Mouse (Mus musculus): ENCODE data around the gene Olfr1161. TPM values are rescaled to one million over a fixed set of nuclear protein-coding genes. Genes with fewer than 3 reads are reported as not detected.
"Not testable (repeated sequence)": the region's sequence is repeated elsewhere in the genome, so short reads cannot be mapped to it uniquely, and the experiment has no call there.

The Olfr1161 gene
- polyA plus RNA-seq (2016; fragmentation: Nextera tagmentation; extraction: Ambion mirVana): not detected in 2 replicates

GRCm38 (mm10) chr2:88022474-88022873 is at the start of gene Olfr1161:
Gene Olfr1161 (plus strand): TSS chr2:88022774.
- H3K4me3 ChIP-seq; H3K27me3 ChIP-seq (ENCODE audit: low read depth, poor library complexity, severe bottlenecking); H3K27ac ChIP-seq; H3K36me3 ChIP-seq; H3K9me3 ChIP-seq (replicated peaks); DNase-seq (ENCODE audit: low spot score); H3K4me1 ChIP-seq: not testable (repeated sequence)
- WGBS: 87% methylated on average over 1 of the region's 1 CpGs

- H3K4me3 ChIP-seq: no peak within 1 kb of the TSS
- H3K27ac ChIP-seq: no peak within 1 kb of the TSS
- no peaks in the 10 kb centered on the region for H3K9me3 ChIP-seq (replicated peaks)
- 78% methylated on average over 3 of the region's 3 CpGs for WGBS
- DNase-seq (ENCODE audit: low spot score): no peak
- H3K36me3 ChIP-seq: no peaks in the 10 kb centered on the region
- no peaks in the 10 kb centered on the region for H3K27me3 ChIP-seq (ENCODE audit: low read depth, poor library complexity, severe bottlenecking)
- no peaks in the 10 kb centered on the region for H3K4me1 ChIP-seq
These were observed 48.0 kb upstream of the Olfr1161 start, which contains the start of gene Olfr74 for GRCm38 (mm10) chr2:87974563-87974962. Gene Olfr74 (minus strand): TSS chr2:87974663.

GRCm38 (mm10) chr2:87989813-87990212 is 32.8 kb upstream of the Olfr1161 start, which contains the start of gene Olfr1158:
Gene Olfr1158 (plus strand): TSS chr2:87990113.
- Histone ChIP-seq H3K27me3 (ENCODE audit: low read depth, poor library complexity, severe bottlenecking) (no peaks in the 10 kb centered on the region), H3K9me3 (replicated peaks) (no peaks in the 10 kb centered on the region), H3K4me3 (no peak within 1 kb of the TSS), H3K4me1 (no peaks in the 10 kb centered on the region), H3K36me3 (no peaks in the 10 kb centered on the region), H3K27ac (no peak within 1 kb of the TSS)
- no peak for DNase-seq (ENCODE audit: low spot score)

GRCm38 (mm10) chr2:88007515-88008318 is 14.9 kb upstream of the Olfr1161 start, which contains the start of gene Olfr1160:
Gene Olfr1160 (minus strand): TSS chr2:88008268.
- Histone ChIP-seq H3K4me3 (no peak within 1 kb of the TSS), H3K4me1 (no peaks in the 10 kb centered on the region), H3K36me3 (no peaks in the 10 kb centered on the region), H3K27ac (no peak within 1 kb of the TSS), H3K9me3 (replicated peaks) (no peaks in the 10 kb centered on the region), H3K27me3 (ENCODE audit: low read depth, poor library complexity, severe bottlenecking) (no peaks in the 10 kb centered on the region)
- DNase-seq (ENCODE audit: low spot score): no peak

GRCm38 (mm10) chr2:88037599-88037998 is 15.0 kb downstream of the Olfr1161 start, which contains the start of gene Olfr73:
Gene Olfr73 (minus strand): TSS chr2:88037699.
- no peak for DNase-seq (ENCODE audit: low spot score)
- Histone ChIP-seq H3K4me1 (no peaks in the 10 kb centered on the region), H3K36me3 (no peaks in the 10 kb centered on the region), H3K27ac (no peak within 1 kb of the TSS), H3K9me3 (replicated peaks) (no peaks in the 10 kb centered on the region), H3K4me3 (no peak within 1 kb of the TSS), H3K27me3 (ENCODE audit: low read depth, poor library complexity, severe bottlenecking) (no peaks in the 10 kb centered on the region)

- Histone ChIP-seq H3K36me3 (no peaks in the 10 kb centered on the region), H3K4me3 (no peak within 1 kb of the TSS), H3K27ac (no peak within 1 kb of the TSS), H3K9me3 (replicated peaks) (no peaks in the 10 kb centered on the region), H3K27me3 (ENCODE audit: low read depth, poor library complexity, severe bottlenecking) (no peaks in the 10 kb centered on the region), H3K4me1 (no peaks in the 10 kb centered on the region)
- 90% methylated on average over 1 of the region's 1 CpGs for WGBS
- DNase-seq (ENCODE audit: low spot score): no peak
These were observed 28.5 kb downstream of the Olfr1161 start, which contains the start of gene Olfr1162 for GRCm38 (mm10) chr2:88051029-88051428. Gene Olfr1162 (minus strand): TSS chr2:88051129.

GRCm38 (mm10) chr2:88063587-88063986 is 41.0 kb downstream of the Olfr1161 start:
- H3K27me3 ChIP-seq (ENCODE audit: low read depth, poor library complexity, severe bottlenecking): no peaks in the 10 kb centered on the region
- DNase-seq (ENCODE audit: low spot score): no peak
- 85% methylated on average over 2 of the region's 2 CpGs for WGBS

GRCm38 (mm10) chr2:88071730-88072129 is 49.2 kb downstream of the Olfr1161 start, which contains the start of gene Olfr1163:
Gene Olfr1163 (minus strand): TSS chr2:88071830.
- Histone ChIP-seq H3K4me1 (no peaks in the 10 kb centered on the region), H3K27me3 (ENCODE audit: low read depth, poor library complexity, severe bottlenecking) (no peaks in the 10 kb centered on the region), H3K36me3 (no peaks in the 10 kb centered on the region), H3K4me3 (no peak within 1 kb of the TSS), H3K9me3 (replicated peaks) (no peaks in the 10 kb centered on the region), H3K27ac (no peak within 1 kb of the TSS)
- DNase-seq (ENCODE audit: low spot score): no peak

More at GRCm38 (mm10) chr2:88063587-88063986, 41.0 kb downstream of the Olfr1161 start:
- no peak overlapping the region for H3K27ac ChIP-seq
- no peaks in the 10 kb centered on the region for H3K9me3 ChIP-seq (replicated peaks)
- no peaks in the 10 kb centered on the region for H3K36me3 ChIP-seq
- no peaks in the 10 kb centered on the region for H3K4me1 ChIP-seq
- H3K4me3 ChIP-seq: no peak overlapping the region

Other genes starting within 250 kb of the Olfr1161 start
- gene Olfr152, start 243.3 kb upstream of the Olfr1161 start, polyA plus RNA-seq (2016; fragmentation: Nextera tagmentation; extraction: Ambion mirVana): not detected in 2 replicates
- not detected in 2 replicates for gene Olfr1143, start 222.2 kb upstream of the Olfr1161 start, polyA plus RNA-seq (2016; fragmentation: Nextera tagmentation; extraction: Ambion mirVana)
- not detected in 2 replicates for gene Olfr1145, start 213.0 kb upstream of the Olfr1161 start, polyA plus RNA-seq (2016; fragmentation: Nextera tagmentation; extraction: Ambion mirVana)
- gene Olfr1148, start 192.2 kb upstream of the Olfr1161 start, polyA plus RNA-seq (2016; fragmentation: Nextera tagmentation; extraction: Ambion mirVana): not detected in 2 replicates
- gene Olfr1150-ps1, start 178.8 kb upstream of the Olfr1161 start, polyA plus RNA-seq (2016; fragmentation: Nextera tagmentation; extraction: Ambion mirVana): not detected in 2 replicates
- gene Olfr1151, start 166.9 kb upstream of the Olfr1161 start, polyA plus RNA-seq (2016; fragmentation: Nextera tagmentation; extraction: Ambion mirVana): not detected in 2 replicates
- gene Olfr1152, start 156.3 kb upstream of the Olfr1161 start, polyA plus RNA-seq (2016; fragmentation: Nextera tagmentation; extraction: Ambion mirVana): 0.03 TPM in 1 of 2 replicates, not detected in the other
- not detected in 2 replicates for gene Olfr1153, start 127.8 kb upstream of the Olfr1161 start, polyA plus RNA-seq (2016; fragmentation: Nextera tagmentation; extraction: Ambion mirVana)
- not detected in 2 replicates for gene Olfr1154, start 117.6 kb upstream of the Olfr1161 start, polyA plus RNA-seq (2016; fragmentation: Nextera tagmentation; extraction: Ambion mirVana)
- not detected in 2 replicates for gene Olfr1155, start 77.6 kb upstream of the Olfr1161 start, polyA plus RNA-seq (2016; fragmentation: Nextera tagmentation; extraction: Ambion mirVana)
- not detected in 2 replicates for gene Olfr1156, start 69.7 kb upstream of the Olfr1161 start, polyA plus RNA-seq (2016; fragmentation: Nextera tagmentation; extraction: Ambion mirVana)
- gene Olfr1157, start 54.5 kb upstream of the Olfr1161 start, polyA plus RNA-seq (2016; fragmentation: Nextera tagmentation; extraction: Ambion mirVana): not detected in 2 replicates
- gene Olfr74, start 48.1 kb upstream of the Olfr1161 start, polyA plus RNA-seq (2016; fragmentation: Nextera tagmentation; extraction: Ambion mirVana): not detected in 2 replicates
- gene Olfr1158, start 32.7 kb upstream of the Olfr1161 start, polyA plus RNA-seq (2016; fragmentation: Nextera tagmentation; extraction: Ambion mirVana): not detected in 2 replicates
- not detected in 2 replicates for gene Olfr1160, start 14.5 kb upstream of the Olfr1161 start, polyA plus RNA-seq (2016; fragmentation: Nextera tagmentation; extraction: Ambion mirVana)
- 0.05 and 0.06 TPM in 2 replicates for gene Olfr73, start 14.9 kb downstream of the Olfr1161 start, polyA plus RNA-seq (2016; fragmentation: Nextera tagmentation; extraction: Ambion mirVana)
- not detected in 2 replicates for gene Olfr1162, start 28.4 kb downstream of the Olfr1161 start, polyA plus RNA-seq (2016; fragmentation: Nextera tagmentation; extraction: Ambion mirVana)
- not detected in 2 replicates for gene Olfr1163, start 49.1 kb downstream of the Olfr1161 start, polyA plus RNA-seq (2016; fragmentation: Nextera tagmentation; extraction: Ambion mirVana)
- gene Olfr1164, start 71.2 kb downstream of the Olfr1161 start, polyA plus RNA-seq (2016; fragmentation: Nextera tagmentation; extraction: Ambion mirVana): not detected in 2 replicates
- not detected in 2 replicates for gene Olfr1166, start 105.5 kb downstream of the Olfr1161 start, polyA plus RNA-seq (2016; fragmentation: Nextera tagmentation; extraction: Ambion mirVana)
- not detected in 2 replicates for gene Olfr1167, start 132.4 kb downstream of the Olfr1161 start, polyA plus RNA-seq (2016; fragmentation: Nextera tagmentation; extraction: Ambion mirVana)
- not detected in 2 replicates for gene Olfr1168, start 159.1 kb downstream of the Olfr1161 start, polyA plus RNA-seq (2016; fragmentation: Nextera tagmentation; extraction: Ambion mirVana)
- gene Olfr1170, start 205.6 kb downstream of the Olfr1161 start, polyA plus RNA-seq (2016; fragmentation: Nextera tagmentation; extraction: Ambion mirVana): not detected in 2 replicates

Data from limb, embryonic 10.5 days (tissue).